Mouse (Mus musculus) lung, postnatal 0 days (tissue): ENCODE data around the gene B3gnt3.

ENCODE experiments used
- CTCF ChIP-seq: IDR thresholded peaks from 2 replicates; pipeline ENCODE4 v1.5.1; 2016; ENCODE audit warnings: antibody characterized with exemption, mild to moderate bottlenecking
- EP300 ChIP-seq: IDR thresholded peaks from 2 replicates; pipeline ENCODE4 v1.6.1; 2016; ENCODE audit warnings: antibody characterized with exemption, mild to moderate bottlenecking, control low read depth

DNA sequence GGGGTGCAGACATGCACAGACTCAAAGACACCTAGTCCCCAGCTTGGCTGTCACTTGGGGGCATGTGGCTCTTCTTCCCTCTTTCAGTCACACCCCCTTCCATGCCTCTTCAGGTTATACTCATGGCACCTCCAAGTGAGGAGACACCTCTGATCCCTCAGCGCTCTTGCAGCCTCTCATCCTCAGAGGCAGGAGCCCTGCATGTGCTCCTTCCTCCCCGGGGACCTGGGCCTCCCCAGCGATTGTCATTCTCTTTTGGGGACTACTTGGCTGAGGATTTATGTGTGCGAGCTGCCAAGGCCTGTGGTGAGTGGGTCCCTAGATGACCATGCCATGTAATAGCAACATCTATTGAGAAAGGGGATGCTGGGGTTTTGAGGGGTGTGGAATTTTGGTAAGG is 23.4 kb downstream of the B3gnt3 start:
- no peak for TF ChIP-seq CTCF
- TF ChIP-seq EP300, result no peak
